31 mouse cellular contexts compared by ENCODE assay signal in genomic region chr13:46565913-46566312, GRCm38 (mm10).
"Had no signal": no experiment of that assay in that cellular context is flagged by ENCODE, and none has a peak within 500 bp of the region (broad histone marks: within the 10 kb centered on the region; RNA-seq: fewer than 3 reads in every experiment).

No protein-coding gene starts in this region.

- H3K27me3 ChIP-seq: limb, embryonic 12.5 days; limb, embryonic 13.5 days; limb, embryonic 15.5 days; liver, embryonic 12.5 days; liver, embryonic 13.5 days; liver, embryonic 15.5 days; lung, embryonic 15.5 days; midbrain, embryonic 12.5 days; midbrain, embryonic 13.5 days; midbrain, embryonic 15.5 days had no signal

- H3K36me3 ChIP-seq: limb, embryonic 10.5 days; limb, embryonic 12.5 days; limb, embryonic 13.5 days; limb, embryonic 15.5 days; liver, embryonic 12.5 days; liver, embryonic 13.5 days; liver, embryonic 15.5 days; lung, embryonic 15.5 days; midbrain, embryonic 10.5 days; midbrain, embryonic 12.5 days; midbrain, embryonic 13.5 days; midbrain, embryonic 15.5 days had no signal

- H3K27ac ChIP-seq: limb, embryonic 10.5 days; limb, embryonic 12.5 days; limb, embryonic 13.5 days; limb, embryonic 15.5 days; liver, embryonic 12.5 days; liver, embryonic 13.5 days; liver, embryonic 14.5 days; liver, embryonic 15.5 days; lung, embryonic 15.5 days; macrophage; midbrain, embryonic 10.5 days; midbrain, embryonic 12.5 days; midbrain, embryonic 13.5 days; midbrain, embryonic 15.5 days had no signal

- ATAC-seq: liver, embryonic 12.5 days; liver, postnatal 0 days; lung, postnatal 0 days; midbrain, embryonic 13.5 days; midbrain, embryonic 15.5 days; midbrain, embryonic 16.5 days had no signal

- H3K9ac ChIP-seq: limb, embryonic 12.5 days; limb, embryonic 13.5 days; limb, embryonic 15.5 days; liver, embryonic 12.5 days; liver, embryonic 13.5 days; liver, embryonic 14.5 days; liver, embryonic 15.5 days; liver, postnatal 0 days; lung, embryonic 14.5 days; lung, embryonic 15.5 days; midbrain, embryonic 12.5 days; midbrain, embryonic 13.5 days; midbrain, embryonic 15.5 days had no signal

- H3K9me3 ChIP-seq: limb, embryonic 10.5 days; limb, embryonic 12.5 days; limb, embryonic 13.5 days; limb, embryonic 15.5 days; liver, embryonic 12.5 days; liver, embryonic 13.5 days; liver, embryonic 15.5 days; lung, embryonic 15.5 days; megakaryocyte, embryonic 14.5 days; midbrain, embryonic 10.5 days; midbrain, embryonic 12.5 days; midbrain, embryonic 13.5 days; midbrain, embryonic 15.5 days had no signal

- DNase-seq: left cerebral cortex, postnatal 4 days; liver; liver, embryonic 13.5 days; liver, postnatal 0 days; lung, adult 18-20 months; lung, adult 2 months; lung, embryonic 14.5 days; lung, postnatal 10 days; lung, postnatal 14 days; lung, postnatal 36 days; lung, postnatal 4 days; midbrain, embryonic 14.5 days had no signal

- H3K4me3 ChIP-seq: limb, embryonic 10.5 days; limb, embryonic 12.5 days; limb, embryonic 13.5 days; limb, embryonic 15.5 days; liver, embryonic 12.5 days; liver, embryonic 13.5 days; liver, embryonic 15.5 days; lung, embryonic 15.5 days; megakaryocyte, embryonic 14.5 days; midbrain, embryonic 10.5 days; midbrain, embryonic 12.5 days; midbrain, embryonic 13.5 days; midbrain, embryonic 15.5 days; myocyte had no signal

- H3K4me1 ChIP-seq: limb, embryonic 15.5 days; liver, embryonic 15.5 days; megakaryocyte, embryonic 14.5 days had no signal

- H3K4me2 ChIP-seq: limb, embryonic 12.5 days; limb, embryonic 13.5 days; limb, embryonic 15.5 days; liver, embryonic 11.5 days; liver, embryonic 12.5 days; liver, embryonic 13.5 days; liver, embryonic 15.5 days; lung, embryonic 14.5 days; lung, embryonic 15.5 days; midbrain, embryonic 11.5 days; midbrain, embryonic 12.5 days; midbrain, embryonic 13.5 days; midbrain, embryonic 15.5 days had no signal
